Comparison of ENCODE assay signal across 11 mouse cellular contexts in genomic region chr16:8748175-8748846, GRCm38 (mm10). TPM values are rescaled to one million over a fixed set of nuclear protein-coding genes. Genes with fewer than 3 reads are reported as not detected.
DNase-seq lines count a peak whose midpoint lies in the region; ATAC-seq and TF ChIP-seq lines count a peak whose summit lies in the region.
"Had no signal": no experiment of that assay in that cellular context is flagged by ENCODE, and none has a peak within 500 bp of the region (broad histone marks: within the 10 kb centered on the region; RNA-seq: fewer than 3 reads in every experiment).

No protein-coding gene starts in this region.

- no peak for TF ChIP-seq CTCF in spleen, adult 2 months (IDR thresholded peaks at IDR 0.05; ENCODE audit: extremely low read depth, insufficient read depth, insufficient read length, insufficient replicate concordance)

- H3K27ac ChIP-seq in spleen, adult 2 months (ENCODE audit: insufficient read depth, low read length): peak overlapping the region; percentile 31
- peak overlapping the region; percentile 54; the same call in 1 of the 2 replicates for H3K27ac ChIP-seq in liver, embryonic 11.5 days (ENCODE audit: low read depth, low read length)
- H3K27ac ChIP-seq: limb, embryonic 15.5 days; neural tube, embryonic 13.5 days had no signal

- no peak overlapping the region for H3K4me3 ChIP-seq in spleen, adult 2 months (ENCODE audit: extremely low read depth, insufficient read depth, insufficient read length)
- no peak overlapping the region for H3K4me3 ChIP-seq in liver, embryonic 11.5 days (ENCODE audit: low read depth, low read length)
- H3K4me3 ChIP-seq: limb, embryonic 15.5 days; neural tube, embryonic 13.5 days had no signal

- no peak overlapping the region; the same call in 1 of the 2 replicates for H3K9ac ChIP-seq in liver, embryonic 11.5 days (ENCODE audit: low read depth, low read length)
- H3K9ac ChIP-seq: limb, embryonic 15.5 days; neural tube, embryonic 13.5 days had no signal

- peak overlapping the region; percentile 12; the same call in 1 of the 2 replicates for H3K4me2 ChIP-seq in liver, embryonic 11.5 days
- H3K4me2 ChIP-seq: limb, embryonic 15.5 days; neural tube, embryonic 13.5 days had no signal

- no peak for DNase-seq in spleen, adult 2 months (ENCODE audit: low read depth in 1 of 2, low spot score in 2 of 2)
- no peak for DNase-seq in spleen, adult 12 weeks (ENCODE audit: low spot score)
- peak; percentile 80 for DNase-seq in ZHBTc4 (ENCODE audit: low read depth, low spot score)
- DNase-seq in liver, embryonic 11.5 days (ENCODE audit: low spot score): no peak
- peak; percentile 70 to 77 for DNase-seq in spleen, postnatal 4 days (ENCODE audit: low spot score in 2 of 2)
- DNase-seq in neural tube, embryonic 10.5 days (ENCODE audit: extremely low spot score, low spot score): no peak
- no peak for DNase-seq in layer of hippocampus, postnatal 25 days (ENCODE audit: extremely low spot score in 1 of 2, low spot score in 1 of 2)
- no peak for DNase-seq in urinary bladder, adult 18-20 months (ENCODE audit: low spot score in 2 of 2)

- no peak for ATAC-seq in liver, embryonic 11.5 days (replicated peaks; ENCODE audit: low FRiP score)
- ATAC-seq: inflammation-experienced regulatory T-cells, adult 6 months had no signal

- H3K4me1 ChIP-seq in spleen, adult 2 months (ENCODE audit: control insufficient read depth, insufficient read depth, insufficient read length): peaks cover 12% of the 10 kb centered on the region; the same call in 1 of the 2 replicates
- peaks cover 31% of the 10 kb centered on the region for H3K4me1 ChIP-seq in liver, embryonic 11.5 days (replicated peaks; ENCODE audit: control insufficient read depth, insufficient read depth, low read length)
- H3K4me1 ChIP-seq: limb, embryonic 15.5 days; neural tube, embryonic 13.5 days had no signal

- WGBS in spleen, adult 2 months: 20% methylated on average over 6 of the region's 6 CpGs
- 53% methylated on average over 6 of the region's 6 CpGs for WGBS in liver, embryonic 11.5 days

- no peaks in the 10 kb centered on the region for H3K27me3 ChIP-seq in spleen, adult 2 months (ENCODE audit: control insufficient read depth, insufficient read depth, low read length)
- H3K27me3 ChIP-seq in liver, embryonic 11.5 days (replicated peaks; ENCODE audit: control insufficient read depth, insufficient read depth, low read length): no peaks in the 10 kb centered on the region
- H3K27me3 ChIP-seq: limb, embryonic 15.5 days; neural tube, embryonic 13.5 days had no signal

- H3K36me3 ChIP-seq in spleen, adult 2 months (ENCODE audit: control insufficient read depth, insufficient read depth, low read length): no peaks in the 10 kb centered on the region
- no peaks in the 10 kb centered on the region for H3K36me3 ChIP-seq in liver, embryonic 11.5 days (ENCODE audit: control insufficient read depth, insufficient read depth, low read length)
- H3K36me3 ChIP-seq: limb, embryonic 15.5 days; neural tube, embryonic 13.5 days had no signal

- H3K9me3 ChIP-seq in liver, embryonic 11.5 days (ENCODE audit: control insufficient read depth, low read length): no peaks in the 10 kb centered on the region
- H3K9me3 ChIP-seq: limb, embryonic 15.5 days; neural tube, embryonic 13.5 days had no signal

- TF ChIP-seq POLR2A in spleen, adult 2 months (IDR thresholded peaks at IDR 0.05; ENCODE audit: low read depth, low read length): no peak

RNA-seq across cellular contexts. Expression of gene Usp7, which starts 43.8 kb away (rescaled TPM):
- 22.2 and 26.3 TPM in 2 replicates for polyA plus RNA-seq in spleen, adult 2 months (2012; rRNA removed)
- polyA plus RNA-seq in liver, embryonic 11.5 days (2014; fragmentation: Nextera tagmentation; extraction: Ambion mirVana): 34.6 and 43.3 TPM in 2 replicates
- total RNA-seq in layer of hippocampus, postnatal 25 days (2021): 100 to 1,000 TPM; 132 to 156 TPM

Comparison
In these comparisons a context has a peak if more than half of its experiments do, and no peak if none do; other contexts are left out.
1. DNase-seq: peak in ZHBTc4 (single experiment) and spleen, postnatal 4 days (2 of 2); none in spleen, adult 2 months (0 of 2), spleen, adult 12 weeks (single experiment), liver, embryonic 11.5 days (single experiment), neural tube, embryonic 10.5 days (single experiment), layer of hippocampus, postnatal 25 days (0 of 2) and urinary bladder, adult 18-20 months (0 of 2).